Mouse (Mus musculus): ENCODE data around the gene Col8a1.

Col8a1 gene

GRCm38 (mm10) chr16:57672251-57672650, 82.3 kb downstream of the Col8a1 start:
- in situ Hi-C loops (cut with MboI, MseI): loop anchor here (25.0 kb wide), 1 partner anchor 1090 kb away; the partner anchor contains the start of gene Olfr172

GRCm38 (mm10) chr16:57671637-57672036, 82.9 kb downstream of the Col8a1 start:
- in situ Hi-C loops (cut with MboI, MseI): loop anchor here (25.0 kb wide), 1 partner anchor 1091 kb away; the partner anchor contains the start of gene Olfr172

GRCm38 (mm10) chr16:57669348-57669747, 85.2 kb downstream of the Col8a1 start:
- in situ Hi-C loops (cut with MboI, MseI): loop anchor here (25.0 kb wide), 1 partner anchor 1093 kb away; the partner anchor contains the start of gene Olfr172

- in situ Hi-C loops (cut with MboI, MseI): loop anchor here (25.0 kb wide), 1 partner anchor 1100 kb away; the partner anchor contains the start of gene Olfr172
These were observed 91.9 kb downstream of the Col8a1 start for GRCm38 (mm10) chr16:57662661-57663060.

- in situ Hi-C loops (cut with MboI, MseI): loop anchor here (25.0 kb wide), 2 partner anchors 787 to 1112 kb away; partner anchors contain the start of gene Olfr172
These were observed 104.6 kb downstream of the Col8a1 start for GRCm38 (mm10) chr16:57649888-57650287.

GRCm38 (mm10) chr16:57641346-57641885, 113.1 kb downstream of the Col8a1 start:
- in situ Hi-C loops (cut with MboI, MseI): loop anchor here (25.0 kb wide), 1 partner anchor 796 kb away; no protein-coding TSS in a partner anchor

GRCm38 (mm10) chr16:57634766-57635165, 119.8 kb downstream of the Col8a1 start:
- in situ Hi-C loops (cut with MboI, MseI): loop anchor here (25.0 kb wide), 1 partner anchor 803 kb away; no protein-coding TSS in a partner anchor

GRCm38 (mm10) chr16:57634191-57634590, 120.3 kb downstream of the Col8a1 start:
- in situ Hi-C loops (cut with MboI, MseI): loop anchor here (25.0 kb wide), 1 partner anchor 803 kb away; no protein-coding TSS in a partner anchor

GRCm38 (mm10) chr16:57611768-57612167, 142.8 kb downstream of the Col8a1 start:
- in situ Hi-C loops (cut with MboI, MseI): no loop called here

GRCm38 (mm10) chr16:57606444-57607227, 147.9 kb downstream of the Col8a1 start, which contains the start of gene Cmss1:
Gene Cmss1 (minus strand): TSS chr16:57606864.
- in situ Hi-C loops (cut with MboI, MseI): loop anchor here (5.0 kb wide), 2 partner anchors 359 to 484 kb away; partner anchors contain the start of gene Tomm70a

- in situ Hi-C loops (cut with MboI, MseI): no loop called here
These were observed 153.5 kb downstream of the Col8a1 start for GRCm38 (mm10) chr16:57601031-57601430.

GRCm38 (mm10) chr16:57597295-57597957, 157.1 kb downstream of the Col8a1 start:
- in situ Hi-C loops (cut with MboI, MseI): no loop called here

GRCm38 (mm10) chr16:57593422-57594157, 160.9 kb downstream of the Col8a1 start:
- in situ Hi-C loops (cut with MboI, MseI): no loop called here

- in situ Hi-C loops (cut with MboI, MseI): no loop called here
These were observed 169.3 kb downstream of the Col8a1 start for GRCm38 (mm10) chr16:57585201-57585600.

GRCm38 (mm10) chr16:57582008-57582407, 172.5 kb downstream of the Col8a1 start:
- in situ Hi-C loops (cut with MboI, MseI): no loop called here

GRCm38 (mm10) chr16:57580041-57580440, 174.5 kb downstream of the Col8a1 start:
- in situ Hi-C loops (cut with MboI, MseI): no loop called here

GRCm38 (mm10) chr16:57577519-57577918, 177.0 kb downstream of the Col8a1 start:
- in situ Hi-C loops (cut with MboI, MseI): loop anchor here (5.0 to 10.0 kb wide), 2 partner anchors 75 to 143 kb away; no protein-coding TSS in a partner anchor

GRCm38 (mm10) chr16:57575764-57576388, 178.7 kb downstream of the Col8a1 start:
- in situ Hi-C loops (cut with MboI, MseI): loop anchor here (5.0 to 10.0 kb wide), 2 partner anchors 74 to 141 kb away; no protein-coding TSS in a partner anchor

Measured in regulatory T cell (primary cell).